Mouse (Mus musculus): ENCODE measurements around the gene Cry2.

DNA sequence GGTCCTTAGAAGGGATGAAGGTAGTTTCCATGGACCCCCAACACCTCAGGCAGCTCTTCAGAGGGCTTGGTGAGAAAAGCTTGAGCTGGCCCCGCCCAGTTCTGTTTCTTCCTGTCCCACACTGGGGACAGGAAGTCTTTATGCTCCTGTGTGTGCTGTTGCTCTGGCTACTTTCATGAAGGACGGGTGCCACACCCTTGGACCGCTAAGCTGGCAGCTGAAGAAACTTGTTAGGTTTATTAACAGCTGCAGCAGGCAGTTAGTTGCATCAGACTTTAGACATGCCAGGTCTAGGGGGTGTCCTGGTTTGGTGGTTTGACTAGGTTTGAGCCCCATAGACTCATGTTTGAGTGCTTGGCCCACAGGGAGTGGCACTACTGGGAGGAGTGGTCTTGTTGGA lies 30.8 kb upstream of the Cry2 start:
- TF ChIP-seq TAL1 (IDR thresholded peaks at IDR 0.05; ENCODE audit: low read length) (no peak), GATA1 (IDR thresholded peaks at IDR 0.05; ENCODE audit: low read length) (no peak)
